Mouse (Mus musculus) thymus, postnatal 10 days (tissue): Measurements from ENCODE around the gene Ctdsp2.

Experiments
- DNase-seq, 2 experiments: peaks; one replicate each; pipeline ENCODE4 v3.0.0; 2021; ENCODE audit warnings: low spot score in 2 of 2

Ctdsp2 gene

GRCm38 (mm10) chr10:127041774-127042338, 63.3 kb downstream of the Ctdsp2 start:
- peak; percentile 60 to 72 for DNase-seq

GRCm38 (mm10) chr10:127042468-127043115, 64.1 kb downstream of the Ctdsp2 start:
- no peak for DNase-seq

- no peak for DNase-seq
Observed at GRCm38 (mm10) chr10:127043187-127043586, 64.7 kb downstream of the Ctdsp2 start.

GRCm38 (mm10) chr10:127047954-127048353, 69.4 kb downstream of the Ctdsp2 start, which contains the start of gene Cyp27b1:
TSS of gene Cyp27b1 (plus strand) at chr10:127048250.
- DNase-seq: no peak

- DNase-seq: no peak
Observed at GRCm38 (mm10) chr10:127048608-127049394, 70.3 kb downstream of the Ctdsp2 start.
